Mouse (Mus musculus): Measurements from ENCODE around the gene Scaf4. TPM values are rescaled to one million over a fixed set of nuclear protein-coding genes. Genes with fewer than 3 reads are reported as not detected.

Scaf4 gene
- total RNA-seq, 2 experiments from 2014 or later: 39.5 to 44.7 TPM

Other genes starting within 250 kb of the Scaf4 start
- 10 to 100 TPM; 56.4 to 59.2 TPM for gene Tiam1, start 140.7 kb downstream of the Scaf4 start, total RNA-seq (2021)
- gene Sod1, start 63.7 kb downstream of the Scaf4 start, total RNA-seq (2021): 1,000 to 10,000 TPM; 1,319 to 1,602 TPM
- 1 to 10 TPM; 2.8 to 3.7 TPM for gene Hunk, start 101.5 kb upstream of the Scaf4 start, total RNA-seq (2021)

Measured in adrenal gland, adult 18-20 months (tissue).